Mouse (Mus musculus) limb, embryonic 10.5 days (tissue): ENCODE results near the gene Tmc6. TPM values are rescaled to one million over a fixed set of nuclear protein-coding genes. Genes with fewer than 3 reads are reported as not detected.
A peak's percentile ranks its signal among the peaks of the same experiment; 100 is the strongest.

Experiments used
- DNase-seq: peaks from one replicate; pipeline ENCODE4 v3.0.0-alpha.2; 2017; ENCODE audit warnings: low spot score
- H3K27ac ChIP-seq: fragments of 300-500 bp; sonication (generic); 2 replicates; pipeline ENCODE4 v1.5.1; 2016; ENCODE audit warnings: mild to moderate bottlenecking
- H3K27me3 ChIP-seq: fragments of 300-500 bp; sonication (generic); 2 replicates; pipeline ENCODE4 v1.6.1; 2016; ENCODE audit warnings: low read depth, mild to moderate bottlenecking; ENCODE audit not compliant: poor library complexity, severe bottlenecking
- H3K36me3 ChIP-seq: fragments of 300-500 bp; sonication (generic); 2 replicates; pipeline ENCODE4 v1.6.1; 2016; ENCODE audit warnings: mild to moderate bottlenecking, moderate library complexity
- H3K4me1 ChIP-seq: fragments of 300-500 bp; sonication (generic); 2 replicates; pipeline ENCODE4 v1.6.1; 2016
- H3K4me3 ChIP-seq: fragments of 300-500 bp; sonication (generic); 2 replicates; pipeline ENCODE4 v1.5.1; 2016; ENCODE audit warnings: mild to moderate bottlenecking, moderate library complexity
- H3K9me3 ChIP-seq: fragments of 300-500 bp; sonication (generic); replicated peaks from 2 replicates; pipeline ENCODE4 v1.6.1; 2016; ENCODE audit warnings: mild to moderate bottlenecking
- WGBS: fragments of 180-500 bp; shearing (Covaris S2); methylation state at CpG from one replicate; pipeline ENCODE4 v1.1.7; 2016; 5-methylcytosine and 5-hydroxymethylcytosine counted together
- polyA plus RNA-seq: library from polyadenylated mRNA; unstranded; fragments of >200 nt; fragmentation: Nextera tagmentation; extraction: Ambion mirVana; gene quantifications from 2 replicates; pipeline ENCODE4 v1.2.1, GENCODE M21; 2016

Gene Tmc6
- polyA plus RNA-seq, 1 experiment from 2014 or later, result 25.1 TPM

- no peak overlapping the region for H3K27ac ChIP-seq
- no peak for DNase-seq
- WGBS, result 95% methylated on average over 10 of the region's 10 CpGs
- no peaks in the 10 kb centered on the region for H3K9me3 ChIP-seq
- H3K27me3 ChIP-seq, result no peaks in the 10 kb centered on the region
- no peak overlapping the region for H3K4me3 ChIP-seq
- peaks cover 28% of the 10 kb centered on the region for H3K4me1 ChIP-seq
- H3K36me3 ChIP-seq, result peaks cover 81% of the 10 kb centered on the region
Measured at GRCm38 (mm10) chr11:117774925-117775324, 7.1 kb downstream of the Tmc6 start.

- Histone ChIP-seq H3K36me3 (peaks cover 86% of the 10 kb centered on the region), H3K27ac (no peak overlapping the region), H3K4me3 (no peak overlapping the region), H3K9me3 (no peaks in the 10 kb centered on the region), H3K27me3 (no peaks in the 10 kb centered on the region), H3K4me1 (peaks cover 14% of the 10 kb centered on the region)
- WGBS, result 95% methylated on average over 7 of the region's 7 CpGs
- no peak for DNase-seq
Measured at GRCm38 (mm10) chr11:117772352-117772751, 9.6 kb downstream of the Tmc6 start.

GRCm38 (mm10) chr11:117770407-117770806, 11.6 kb downstream of the Tmc6 start:
- peaks cover 14% of the 10 kb centered on the region for H3K4me1 ChIP-seq
- no peak overlapping the region for H3K27ac ChIP-seq
- WGBS, result 83% methylated on average over 10 of the region's 10 CpGs
- H3K36me3 ChIP-seq, result peaks cover 84% of the 10 kb centered on the region
- H3K27me3 ChIP-seq, result no peaks in the 10 kb centered on the region
- H3K9me3 ChIP-seq, result no peaks in the 10 kb centered on the region
- H3K4me3 ChIP-seq, result no peak overlapping the region
- DNase-seq, result no peak

- Histone ChIP-seq H3K9me3 (no peaks in the 10 kb centered on the region), H3K4me3 (no peak overlapping the region), H3K27ac (0 out of 2 replicates have a peak overlapping the region, but pooled peaks have one; percentile 30), H3K27me3 (no peaks in the 10 kb centered on the region), H3K4me1 (peaks cover 14% of the 10 kb centered on the region), H3K36me3 (peaks cover 84% of the 10 kb centered on the region)
- no peak for DNase-seq
- WGBS, result 90% methylated on average over 7 of the region's 7 CpGs
Measured at GRCm38 (mm10) chr11:117769683-117770047, 12.3 kb downstream of the Tmc6 start.

- H3K27me3 ChIP-seq, result no peaks in the 10 kb centered on the region
- peaks cover 84% of the 10 kb centered on the region for H3K36me3 ChIP-seq
- no peaks in the 10 kb centered on the region for H3K9me3 ChIP-seq
- 91% methylated on average over 20 of the region's 20 CpGs for WGBS
- 0 out of 2 replicates have a peak overlapping the region, but pooled peaks have one; percentile 30 for H3K27ac ChIP-seq
- no peak for DNase-seq
- no peak overlapping the region for H3K4me3 ChIP-seq
- H3K4me1 ChIP-seq, result peaks cover 14% of the 10 kb centered on the region
Measured at GRCm38 (mm10) chr11:117768725-117769682, 13.0 kb downstream of the Tmc6 start.

- no peak overlapping the region for H3K4me3 ChIP-seq
- DNase-seq, result no peak
- H3K36me3 ChIP-seq, result peaks cover 73% of the 10 kb centered on the region
- peaks cover 14% of the 10 kb centered on the region for H3K4me1 ChIP-seq
- H3K27ac ChIP-seq, result no peak overlapping the region
- no peaks in the 10 kb centered on the region for H3K27me3 ChIP-seq
- no peaks in the 10 kb centered on the region for H3K9me3 ChIP-seq
- WGBS, result 89% methylated on average over 3 of the region's 3 CpGs
Measured at GRCm38 (mm10) chr11:117766275-117766674, 15.7 kb downstream of the Tmc6 start.

- H3K36me3 ChIP-seq, result peaks cover 74% of the 10 kb centered on the region
- no peaks in the 10 kb centered on the region for H3K9me3 ChIP-seq
- no peak overlapping the region for H3K4me3 ChIP-seq
- peaks cover 11% of the 10 kb centered on the region for H3K4me1 ChIP-seq
- no peak overlapping the region for H3K27ac ChIP-seq
- no peak for DNase-seq
- 89% methylated on average over 5 of the region's 5 CpGs for WGBS
- no peaks in the 10 kb centered on the region for H3K27me3 ChIP-seq
Measured at GRCm38 (mm10) chr11:117765361-117765760, 16.6 kb downstream of the Tmc6 start.

GRCm38 (mm10) chr11:117764319-117764718, 17.7 kb downstream of the Tmc6 start:
- H3K27ac ChIP-seq, result no peak overlapping the region
- no peak overlapping the region for H3K4me3 ChIP-seq
- H3K9me3 ChIP-seq, result no peaks in the 10 kb centered on the region
- 92% methylated on average over 9 of the region's 9 CpGs for WGBS
- peaks cover 75% of the 10 kb centered on the region for H3K36me3 ChIP-seq
- H3K4me1 ChIP-seq, result peaks cover 6% of the 10 kb centered on the region
- DNase-seq, result no peak
- no peaks in the 10 kb centered on the region for H3K27me3 ChIP-seq

- Histone ChIP-seq H3K4me1 (no peaks in the 10 kb centered on the region), H3K4me3 (no peak overlapping the region), H3K27ac (no peak overlapping the region), H3K36me3 (peaks cover 86% of the 10 kb centered on the region), H3K9me3 (no peaks in the 10 kb centered on the region), H3K27me3 (no peaks in the 10 kb centered on the region)
- 95% methylated on average over 12 of the region's 12 CpGs for WGBS
- no peak for DNase-seq
Measured at GRCm38 (mm10) chr11:117762246-117762645, 19.8 kb downstream of the Tmc6 start.

GRCm38 (mm10) chr11:117761801-117762200, 20.2 kb downstream of the Tmc6 start:
- H3K9me3 ChIP-seq, result no peaks in the 10 kb centered on the region
- no peaks in the 10 kb centered on the region for H3K27me3 ChIP-seq
- H3K4me1 ChIP-seq, result no peaks in the 10 kb centered on the region
- WGBS, result 95% methylated on average over 13 of the region's 13 CpGs
- peaks cover 89% of the 10 kb centered on the region for H3K36me3 ChIP-seq
- no peak overlapping the region for H3K27ac ChIP-seq
- no peak overlapping the region for H3K4me3 ChIP-seq
- no peak for DNase-seq

- Histone ChIP-seq H3K27me3 (no peaks in the 10 kb centered on the region), H3K4me3 (no peak overlapping the region), H3K27ac (no peak overlapping the region), H3K36me3 (peaks cover 89% of the 10 kb centered on the region), H3K4me1 (no peaks in the 10 kb centered on the region), H3K9me3 (no peaks in the 10 kb centered on the region)
- WGBS, result 96% methylated on average over 26 of the region's 26 CpGs
- DNase-seq, result no peak
Measured at GRCm38 (mm10) chr11:117760374-117761119, 21.5 kb downstream of the Tmc6 start.

- H3K36me3 ChIP-seq, result peaks cover 89% of the 10 kb centered on the region
- H3K9me3 ChIP-seq, result no peaks in the 10 kb centered on the region
- H3K27me3 ChIP-seq, result no peaks in the 10 kb centered on the region
- WGBS, result 94% methylated on average over 10 of the region's 10 CpGs
- no peak overlapping the region for H3K4me3 ChIP-seq
- no peaks in the 10 kb centered on the region for H3K4me1 ChIP-seq
- no peak overlapping the region for H3K27ac ChIP-seq
- DNase-seq, result no peak
Measured at GRCm38 (mm10) chr11:117759267-117759666, 22.7 kb downstream of the Tmc6 start.

- Histone ChIP-seq H3K27ac (no peak overlapping the region), H3K4me1 (no peaks in the 10 kb centered on the region), H3K36me3 (peaks cover 99% of the 10 kb centered on the region), H3K4me3 (no peak overlapping the region), H3K27me3 (no peaks in the 10 kb centered on the region), H3K9me3 (no peaks in the 10 kb centered on the region)
- DNase-seq, result no peak
- WGBS, result 95% methylated on average over 7 of the region's 7 CpGs
Measured at GRCm38 (mm10) chr11:117755891-117756290, 26.1 kb downstream of the Tmc6 start.
